Mouse (Mus musculus): Measurements from ENCODE around the gene Slc17a3. TPM values are rescaled to one million over a fixed set of nuclear protein-coding genes. Genes with fewer than 3 reads are reported as not detected.

Slc17a3 gene
- polyA plus RNA-seq, 1 experiment from 2014 or later: not detected

Other genes starting within 250 kb of the Slc17a3 start
- gene Hist1h2be, start 218.3 kb upstream of the Slc17a3 start, polyA plus RNA-seq (2014; fragmentation: Nextera tagmentation; extraction: Ambion mirVana): 2.7 and 2.8 TPM in 2 replicates
- 17.5 and 18.7 TPM in 2 replicates for gene Hist1h1e, start 216.9 kb upstream of the Slc17a3 start, polyA plus RNA-seq (2014; fragmentation: Nextera tagmentation; extraction: Ambion mirVana)
- gene Hist1h2ac, start 155.5 kb upstream of the Slc17a3 start, polyA plus RNA-seq (2014; fragmentation: Nextera tagmentation; extraction: Ambion mirVana): 2.4 and 3.2 TPM in 2 replicates
- 58.8 and 65.1 TPM in 2 replicates for gene Hist1h2bc, start 155.2 kb upstream of the Slc17a3 start, polyA plus RNA-seq (2014; fragmentation: Nextera tagmentation; extraction: Ambion mirVana)
- gene Hist1h1t, start 143.6 kb upstream of the Slc17a3 start, polyA plus RNA-seq (2014; fragmentation: Nextera tagmentation; extraction: Ambion mirVana): not detected in 2 replicates
- gene Hist1h4c, start 141.0 kb upstream of the Slc17a3 start, polyA plus RNA-seq (2014; fragmentation: Nextera tagmentation; extraction: Ambion mirVana): 7.2 and 9.6 TPM in 2 replicates
- gene Hfe, start 128.6 kb upstream of the Slc17a3 start, polyA plus RNA-seq (2014; fragmentation: Nextera tagmentation; extraction: Ambion mirVana): 6.1 and 6.8 TPM in 2 replicates
- gene Hist1h1c, start 100.6 kb upstream of the Slc17a3 start, polyA plus RNA-seq (2014; fragmentation: Nextera tagmentation; extraction: Ambion mirVana): 38.5 and 39.4 TPM in 2 replicates
- 6.1 and 8.4 TPM in 2 replicates for gene Hist1h3c, start 93.8 kb upstream of the Slc17a3 start, polyA plus RNA-seq (2014; fragmentation: Nextera tagmentation; extraction: Ambion mirVana)
- gene Hist1h2bb, start 92.7 kb upstream of the Slc17a3 start, polyA plus RNA-seq (2014; fragmentation: Nextera tagmentation; extraction: Ambion mirVana): 2.0 and 2.1 TPM in 2 replicates
- 38.8 and 50.2 TPM in 2 replicates for gene Hist1h2ab, start 88.3 kb upstream of the Slc17a3 start, polyA plus RNA-seq (2014; fragmentation: Nextera tagmentation; extraction: Ambion mirVana)
- 11.1 and 11.8 TPM in 2 replicates for gene Hist1h3b, start 87.2 kb upstream of the Slc17a3 start, polyA plus RNA-seq (2014; fragmentation: Nextera tagmentation; extraction: Ambion mirVana)
- gene Hist1h4b, start 82.4 kb upstream of the Slc17a3 start, polyA plus RNA-seq (2014; fragmentation: Nextera tagmentation; extraction: Ambion mirVana): 2.5 and 3.3 TPM in 2 replicates
- not detected in 2 replicates for gene Hist1h4a, start 78.2 kb upstream of the Slc17a3 start, polyA plus RNA-seq (2014; fragmentation: Nextera tagmentation; extraction: Ambion mirVana)
- 6.1 and 6.5 TPM in 2 replicates for gene Hist1h3a, start 77.0 kb upstream of the Slc17a3 start, polyA plus RNA-seq (2014; fragmentation: Nextera tagmentation; extraction: Ambion mirVana)
- gene Hist1h1a, start 75.8 kb upstream of the Slc17a3 start, polyA plus RNA-seq (2014; fragmentation: Nextera tagmentation; extraction: Ambion mirVana): 2.4 and 3.6 TPM in 2 replicates
- not detected in 2 replicates for gene Trim38, start 69.5 kb upstream of the Slc17a3 start, polyA plus RNA-seq (2014; fragmentation: Nextera tagmentation; extraction: Ambion mirVana)
- 0.13 and 0.17 TPM in 2 replicates for gene Slc17a2, start 32.4 kb upstream of the Slc17a3 start, polyA plus RNA-seq (2014; fragmentation: Nextera tagmentation; extraction: Ambion mirVana)
- gene Slc17a1, start 28.3 kb downstream of the Slc17a3 start, polyA plus RNA-seq (2014; fragmentation: Nextera tagmentation; extraction: Ambion mirVana): not detected in 2 replicates
- 0.53 and 0.85 TPM in 2 replicates for gene Slc17a4, start 75.6 kb downstream of the Slc17a3 start, polyA plus RNA-seq (2014; fragmentation: Nextera tagmentation; extraction: Ambion mirVana)
- gene Hist1h2ba, start 94.7 kb downstream of the Slc17a3 start, polyA plus RNA-seq (2014; fragmentation: Nextera tagmentation; extraction: Ambion mirVana): not detected in 2 replicates
- not detected in 2 replicates for gene Hist1h2aa, start 95.0 kb downstream of the Slc17a3 start, polyA plus RNA-seq (2014; fragmentation: Nextera tagmentation; extraction: Ambion mirVana)
- gene Scgn, start 151.8 kb downstream of the Slc17a3 start, polyA plus RNA-seq (2014; fragmentation: Nextera tagmentation; extraction: Ambion mirVana): 0.98 and 1.7 TPM in 2 replicates